Mouse (Mus musculus) B cell, adult 62 days (primary cell): ENCODE data around the gene Olfr1484. TPM values are rescaled to one million over a fixed set of nuclear protein-coding genes. Genes with fewer than 3 reads are reported as not detected.

ENCODE experiments used
- total RNA-seq: library from RNA; stranded (reverse); gene quantifications from 4 replicates; pipeline ENCODE4 v1.2.4, GENCODE M21; 2023

Gene Olfr1484
- not detected in 4 replicates for total RNA-seq

GRCm38 (mm10) chr19:13583211-13583610, at the start of gene Olfr1484:
TSS of gene Olfr1484 (plus strand) at chr19:13583511.

GRCm38 (mm10) chr19:13617075-13617474, 33.8 kb downstream of the Olfr1484 start, which contains the start of gene Olfr1487:
TSS of gene Olfr1487 (plus strand) at chr19:13617375.

GRCm38 (mm10) chr19:13631321-13631720, 48.0 kb downstream of the Olfr1484 start, which contains the start of gene Olfr1489:
TSS of gene Olfr1489 (plus strand) at chr19:13631621.

Other genes starting within 250 kb of the Olfr1484 start
- not detected in 4 replicates for gene Olfr1466, start 244.6 kb upstream of the Olfr1484 start, total RNA-seq
- not detected in 4 replicates for gene Olfr1467, start 221.3 kb upstream of the Olfr1484 start, total RNA-seq
- not detected in 4 replicates for gene Olfr1469, start 175.7 kb upstream of the Olfr1484 start, total RNA-seq
- gene Olfr1471, start 140.1 kb upstream of the Olfr1484 start, total RNA-seq = not detected in 4 replicates
- not detected in 4 replicates for gene Olfr1472, start 127.4 kb upstream of the Olfr1484 start, total RNA-seq
- not detected in 4 replicates for gene Olfr1474, start 113.9 kb upstream of the Olfr1484 start, total RNA-seq
- gene Olfr1475, start 103.3 kb upstream of the Olfr1484 start, total RNA-seq = not detected in 4 replicates
- not detected in 4 replicates for gene Olfr1477, start 83.0 kb upstream of the Olfr1484 start, total RNA-seq
- gene Olfr1480, start 55.6 kb upstream of the Olfr1484 start, total RNA-seq = not detected in 4 replicates
- not detected in 4 replicates for gene Olfr1487, start 33.9 kb downstream of the Olfr1484 start, total RNA-seq
- gene Olfr1489, start 48.1 kb downstream of the Olfr1484 start, total RNA-seq = not detected in 4 replicates
- gene Olfr1490, start 67.6 kb downstream of the Olfr1484 start, total RNA-seq = not detected in 4 replicates
- not detected in 4 replicates for gene Olfr1491, start 113.8 kb downstream of the Olfr1484 start, total RNA-seq
- gene Olfr1493-ps1, start 139.8 kb downstream of the Olfr1484 start, total RNA-seq = not detected in 4 replicates
- not detected in 4 replicates for gene Olfr1494, start 156.2 kb downstream of the Olfr1484 start, total RNA-seq
- gene Olfr1495, start 181.1 kb downstream of the Olfr1484 start, total RNA-seq = not detected in 4 replicates
- gene Olfr1496, start 194.4 kb downstream of the Olfr1484 start, total RNA-seq = not detected in 4 replicates
- not detected in 4 replicates for gene Olfr1497, start 214.7 kb downstream of the Olfr1484 start, total RNA-seq
- not detected in 4 replicates for gene Olfr1499, start 235.9 kb downstream of the Olfr1484 start, total RNA-seq
- not detected in 4 replicates for gene Olfr1500, start 247.0 kb downstream of the Olfr1484 start, total RNA-seq